Mouse (Mus musculus) myocyte (in vitro differentiated cells): Measurements from ENCODE around the gene Ctsl. TPM values are rescaled to one million over a fixed set of nuclear protein-coding genes. Genes with fewer than 3 reads are reported as not detected.

Source experiments
- H3K27me3 ChIP-seq: one replicate; pipeline ENCODE4 v1.6.1; 2011; ENCODE audit not compliant: control insufficient read depth, insufficient read depth, insufficient read length
- H3K36me3 ChIP-seq: one replicate; pipeline ENCODE4 v1.6.1; 2011; ENCODE audit not compliant: control insufficient read depth, insufficient read depth
- H3K4me2 ChIP-seq: one replicate; pipeline ENCODE4 v1.6.1; 2011; ENCODE audit warnings: low read depth, control low read depth
- H3K4me3 ChIP-seq: one replicate; pipeline ENCODE4 v1.5.1; 2011; ENCODE audit warnings: mild to moderate bottlenecking, control low read depth, moderate library complexity
- H3K79me2 ChIP-seq: one replicate; pipeline ENCODE4 v1.6.1; 2011; ENCODE audit not compliant: control insufficient read depth, insufficient read depth
- H3ac ChIP-seq: one replicate; pipeline ENCODE4 v1.6.1; 2011; ENCODE audit not compliant: control insufficient read depth, insufficient read length
- CEBPB ChIP-seq: IDR thresholded peaks from 2 replicates; pipeline ENCODE4 v1.6.1; 2011; ENCODE audit warnings: mild to moderate bottlenecking, moderate library complexity; ENCODE audit not compliant: poor library complexity, insufficient read depth, severe bottlenecking
- E2F4 ChIP-seq: IDR thresholded peaks from one replicate; pipeline ENCODE4 v1.6.1; 2011; ENCODE audit warnings: mild to moderate bottlenecking, control low read depth, moderate library complexity; ENCODE audit not compliant: insufficient read depth
- MAX ChIP-seq: IDR thresholded peaks from one replicate; pipeline ENCODE4 v1.6.1; 2011; ENCODE audit warnings: low read depth, mild to moderate bottlenecking, control low read depth
- MYOD1 ChIP-seq, 3 experiments: IDR thresholded peaks; one replicate each; pipeline ENCODE4 v1.6.1; 2011; ENCODE audit warnings: control low read depth in 2 of 3, low read depth in 2 of 3, mild to moderate bottlenecking in 2 of 3, moderate library complexity in 1 of 3; ENCODE audit not compliant: insufficient read length in 2 of 3, control insufficient read depth in 1 of 3
- MYOG ChIP-seq, 3 experiments: IDR thresholded peaks; one replicate each; pipeline ENCODE4 v1.6.1; 2011; ENCODE audit warnings: control low read depth in 2 of 3, low read depth in 2 of 3, mild to moderate bottlenecking in 2 of 3; ENCODE audit not compliant: insufficient read length in 2 of 3, control insufficient read depth in 1 of 3, insufficient read depth in 1 of 3
- POLR2A ChIP-seq: IDR thresholded peaks from one replicate; pipeline ENCODE4 v1.6.1; 2011; ENCODE audit warnings: low read depth, mild to moderate bottlenecking, control low read depth, moderate library complexity; ENCODE audit not compliant: insufficient read length
- POLR2AphosphoS2 ChIP-seq: IDR thresholded peaks from one replicate; pipeline ENCODE4 v1.6.1; 2011; ENCODE audit warnings: low read depth, control low read depth; ENCODE audit not compliant: insufficient read length
- REST ChIP-seq: IDR thresholded peaks from one replicate; pipeline ENCODE4 v1.6.1; 2011; ENCODE audit warnings: mild to moderate bottlenecking, control low read depth, moderate library complexity; ENCODE audit not compliant: insufficient read depth, insufficient read length
- SRF ChIP-seq: IDR thresholded peaks from one replicate; pipeline ENCODE4 v1.6.1; 2011; ENCODE audit warnings: low read depth; ENCODE audit not compliant: control insufficient read depth, insufficient read length
- TCF12 ChIP-seq: IDR thresholded peaks from one replicate; pipeline ENCODE4 v1.6.1; 2011; ENCODE audit warnings: mild to moderate bottlenecking, control low read depth; ENCODE audit not compliant: poor library complexity, insufficient read depth, severe bottlenecking
- TCF3 ChIP-seq: IDR thresholded peaks from one replicate; pipeline ENCODE4 v1.6.1; 2011; ENCODE audit warnings: low read depth, control low read depth; ENCODE audit not compliant: insufficient read length
- USF1 ChIP-seq: IDR thresholded peaks from one replicate; pipeline ENCODE4 v1.6.1; 2011; ENCODE audit warnings: low read depth, mild to moderate bottlenecking, control low read depth, moderate library complexity
- polyA plus RNA-seq: library from polyadenylated mRNA; unstranded; fragments of >200 nt; fragmentation: generic; extraction: Trizol; gene quantifications from one replicate; pipeline ENCODE4 v1.2.1, GENCODE M21; 2012; ENCODE audit warnings: missing spikeins

Ctsl gene
- polyA plus RNA-seq, 1 experiment = 778 TPM

DNA sequence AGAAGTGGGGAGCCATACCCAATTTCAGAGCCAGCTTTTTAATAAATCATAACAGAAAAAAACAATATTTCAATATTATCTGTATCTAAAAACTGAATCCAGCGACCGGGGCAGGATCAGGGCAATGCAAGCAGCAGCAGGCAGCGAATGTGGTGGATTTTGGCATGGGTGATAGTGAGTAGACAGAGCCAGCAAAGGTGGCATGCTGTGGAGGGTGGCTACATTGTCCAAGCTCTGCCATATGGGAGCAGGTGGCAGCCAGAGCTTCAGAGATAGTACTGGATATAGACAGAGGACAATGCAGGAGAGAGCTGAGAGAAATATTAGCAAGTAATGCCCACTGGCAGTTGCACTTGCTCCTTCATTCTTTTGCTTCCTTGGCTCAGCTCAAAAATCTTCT lies 11.0 kb downstream of the Ctsl start:
- no peak overlapping the region for H3ac ChIP-seq
- TF ChIP-seq TCF3 = no peak
- peak; percentile 69 for TF ChIP-seq POLR2AphosphoS2
- H3K79me2 ChIP-seq = no peaks in the 10 kb centered on the region
- H3K36me3 ChIP-seq = peaks cover 25% of the 10 kb centered on the region
- H3K27me3 ChIP-seq = no peaks in the 10 kb centered on the region
- H3K4me2 ChIP-seq = no peak overlapping the region
- H3K4me3 ChIP-seq = no peak overlapping the region

DNA sequence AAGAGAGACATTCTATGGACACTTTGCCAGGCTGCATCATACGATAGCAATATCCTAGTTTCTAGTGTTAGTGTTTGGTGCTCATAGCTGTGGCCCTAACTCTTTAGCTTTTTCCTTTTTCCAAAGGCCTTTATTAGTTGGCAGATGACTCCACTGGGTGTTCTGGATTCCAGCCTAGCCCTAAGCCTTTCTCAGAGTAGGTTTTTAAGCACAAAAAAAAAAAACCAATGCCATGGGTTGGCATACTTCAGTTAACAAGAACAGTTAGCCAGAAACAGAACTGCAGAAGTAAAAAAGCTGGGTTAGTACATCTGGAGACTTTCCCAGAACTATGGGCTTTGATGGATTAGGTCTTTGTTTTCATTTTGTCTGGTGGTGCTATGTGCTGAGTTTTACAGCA lies 12.2 kb downstream of the Ctsl start:
- Histone ChIP-seq H3K79me2 (no peaks in the 10 kb centered on the region), H3K4me2 (no peak overlapping the region), H3ac (no peak overlapping the region), H3K27me3 (no peaks in the 10 kb centered on the region), H3K4me3 (no peak overlapping the region), H3K36me3 (peaks cover 15% of the 10 kb centered on the region)
- no peak for TF ChIP-seq TCF12
- TF ChIP-seq POLR2A = no peak
- no peak for TF ChIP-seq REST
- TF ChIP-seq E2F4 = no peak
- TF ChIP-seq USF1 = no peak
- no peak for TF ChIP-seq SRF

GRCm38 (mm10) chr13:64357389-64357788 lies 13.3 kb downstream of the Ctsl start:
- H3K4me3 ChIP-seq = no peak overlapping the region
- H3K79me2 ChIP-seq = no peaks in the 10 kb centered on the region
- no peaks in the 10 kb centered on the region for H3K27me3 ChIP-seq
- H3K4me2 ChIP-seq = no peak overlapping the region
- no peak for TF ChIP-seq POLR2AphosphoS2
- no peak for TF ChIP-seq MYOD1 (IDR thresholded peaks at IDR 0.05; ENCODE audit: control insufficient read depth in 1 of 3, insufficient read length in 2 of 3, low read depth in 2 of 3)
- no peak for TF ChIP-seq REST
- no peak for TF ChIP-seq TCF12
- no peak for TF ChIP-seq MAX
- no peak for TF ChIP-seq USF1
- TF ChIP-seq SRF = no peak
- no peak for TF ChIP-seq MYOG (IDR thresholded peaks at IDR 0.05; ENCODE audit: control insufficient read depth in 1 of 3, insufficient read depth in 1 of 3, insufficient read length in 2 of 3, low read depth in 2 of 3)
- TF ChIP-seq POLR2A = no peak
- TF ChIP-seq E2F4 = no peak
- no peak for TF ChIP-seq TCF3
- no peak for TF ChIP-seq CEBPB
- H3ac ChIP-seq = no peak overlapping the region
- peaks cover 4% of the 10 kb centered on the region for H3K36me3 ChIP-seq

GRCm38 (mm10) chr13:64349474-64349873 lies 21.2 kb downstream of the Ctsl start:
- Histone ChIP-seq H3K4me2 (peak overlapping the region; percentile 4), H3ac (no peak overlapping the region), H3K4me3 (no peak overlapping the region), H3K27me3 (no peaks in the 10 kb centered on the region), H3K79me2 (no peaks in the 10 kb centered on the region), H3K36me3 (no peaks in the 10 kb centered on the region)
- TF ChIP-seq MYOG (IDR thresholded peaks at IDR 0.05; ENCODE audit: control insufficient read depth in 1 of 3, insufficient read depth in 1 of 3, insufficient read length in 2 of 3, low read depth in 2 of 3) = no peak

- TF ChIP-seq TCF3 (no peak), SRF (no peak), CEBPB (no peak), POLR2AphosphoS2 (no peak), REST (no peak), TCF12 (no peak), MAX (no peak), POLR2A (no peak), E2F4 (no peak), MYOD1 (IDR thresholded peaks at IDR 0.05; ENCODE audit: control insufficient read depth in 1 of 3, insufficient read length in 2 of 3, low read depth in 2 of 3) (no peak), USF1 (no peak)
- H3K27me3 ChIP-seq = no peaks in the 10 kb centered on the region
- H3K4me3 ChIP-seq = peak overlapping the region; percentile 27
Measured at GRCm38 (mm10) chr13:64344082-64344501, 26.6 kb downstream of the Ctsl start.

DNA sequence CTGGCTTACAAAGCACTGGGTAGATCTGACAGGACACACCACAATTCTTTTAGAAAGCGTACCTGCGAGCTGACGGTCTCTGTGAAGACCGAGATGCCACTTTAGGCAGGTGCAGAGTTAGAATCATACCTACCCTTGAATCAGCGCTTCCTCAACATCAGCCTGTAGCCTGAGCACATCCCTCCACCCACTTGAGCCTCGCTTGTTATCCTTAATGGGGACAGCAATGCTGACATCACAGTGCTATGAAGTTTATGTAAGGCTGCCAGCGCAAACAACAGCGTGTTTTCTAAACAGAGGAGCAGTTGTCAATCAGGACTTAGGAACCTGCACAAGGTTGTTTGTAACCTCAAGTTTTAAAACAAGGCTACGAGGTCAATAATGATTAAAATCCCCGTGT lies 27.1 kb downstream of the Ctsl start:
- Histone ChIP-seq H3K79me2 (no peaks in the 10 kb centered on the region), H3K36me3 (no peaks in the 10 kb centered on the region), H3K4me3 (peak overlapping the region; percentile 27), H3K27me3 (no peaks in the 10 kb centered on the region), H3ac (no peak overlapping the region), H3K4me2 (peak overlapping the region; percentile 80)
- TF ChIP-seq TCF12 (no peak), MYOG (IDR thresholded peaks at IDR 0.05; ENCODE audit: control insufficient read depth in 1 of 3, insufficient read depth in 1 of 3, insufficient read length in 2 of 3, low read depth in 2 of 3) (no peak), E2F4 (no peak), POLR2A (no peak)

More at GRCm38 (mm10) chr13:64344082-64344501, 26.6 kb downstream of the Ctsl start:
- Histone ChIP-seq H3ac (no peak overlapping the region), H3K36me3 (no peaks in the 10 kb centered on the region), H3K4me2 (peak overlapping the region; percentile 80), H3K79me2 (no peaks in the 10 kb centered on the region)
